Mouse (Mus musculus): ENCODE measurements around the gene AC124108.1.

DNA sequence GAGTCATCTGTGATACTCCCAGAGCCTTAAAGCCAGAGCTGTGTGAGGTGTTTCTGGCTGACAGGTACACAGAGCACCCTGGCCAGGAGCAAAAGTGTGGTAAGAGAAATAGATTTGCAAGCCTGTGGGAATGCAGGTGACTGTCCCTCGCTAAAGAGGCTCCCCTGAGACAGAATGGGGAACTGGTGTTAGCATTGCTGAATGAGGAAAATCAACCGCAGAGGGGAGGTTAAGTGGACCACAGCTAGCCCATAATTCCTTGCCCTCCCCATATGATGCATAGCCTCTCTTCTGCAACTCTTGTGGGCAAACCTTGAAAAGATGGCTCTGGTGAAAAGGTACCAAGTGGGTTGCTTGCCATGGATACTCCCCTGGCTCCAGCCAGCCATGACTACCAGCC is 41.8 kb upstream of the AC124108.1 start:
- no peak for TF ChIP-seq CTCF (IDR thresholded peaks at IDR 0.05; ENCODE audit: control insufficient read depth, insufficient read depth, insufficient read length)
- TF ChIP-seq USF1 (IDR thresholded peaks at IDR 0.05; ENCODE audit: low read depth): no peak

All from C2C12 (cell line).